Mouse (Mus musculus) hindbrain, postnatal 0 days (tissue): ENCODE results near the gene Tlx1. TPM values are rescaled to one million over a fixed set of nuclear protein-coding genes. Genes with fewer than 3 reads are reported as not detected.

Experiments used
- ATAC-seq: fragments of 200-750 bp; cut with Nextera tagmentation; 2 replicates; pipeline ENCODE4 v1.8.0; 2017; ENCODE audit warnings: mild to moderate bottlenecking, moderate TSS enrichment, moderate library complexity
- DNase-seq: peaks from one replicate; pipeline ENCODE4 v3.0.0-alpha.2; 2015; ENCODE audit warnings: low spot score
- H3K27ac ChIP-seq: fragments of 300-500 bp; sonication (generic); 2 replicates; pipeline ENCODE4 v1.5.1; 2014; ENCODE audit warnings: mild to moderate bottlenecking
- H3K27me3 ChIP-seq: fragments of 300-500 bp; sonication (generic); 2 replicates; pipeline ENCODE4 v1.6.1; 2014; ENCODE audit warnings: low read length, mixed read lengths; ENCODE audit not compliant: insufficient read depth
- H3K36me3 ChIP-seq: fragments of 300-500 bp; sonication (generic); 2 replicates; pipeline ENCODE4 v1.6.1; 2014; ENCODE audit warnings: low read length, mixed read lengths; ENCODE audit not compliant: insufficient read depth
- H3K4me1 ChIP-seq: fragments of 300-500 bp; sonication (generic); 2 replicates; pipeline ENCODE4 v1.6.1; 2014; ENCODE audit warnings: antibody characterized with exemption, low read length, mixed read lengths; ENCODE audit not compliant: insufficient read depth
- H3K4me2 ChIP-seq: fragments of 300-500 bp; sonication (generic); 2 replicates; pipeline ENCODE4 v1.6.1; 2014; ENCODE audit warnings: low read depth, mild to moderate bottlenecking, low read length, moderate library complexity, mixed read lengths
- H3K4me3 ChIP-seq: fragments of 300-500 bp; sonication (generic); 2 replicates; pipeline ENCODE4 v1.5.1; 2014; ENCODE audit warnings: low read length
- H3K9ac ChIP-seq: fragments of 300-500 bp; sonication (generic); replicated peaks from 2 replicates; pipeline ENCODE4 v1.6.1; 2014; ENCODE audit warnings: mild to moderate bottlenecking, low read length, moderate library complexity, mixed read lengths
- H3K9me3 ChIP-seq: fragments of 300-500 bp; sonication (generic); 2 replicates; pipeline ENCODE4 v1.6.1; 2016; ENCODE audit warnings: low read length, mixed read lengths
- CTCF ChIP-seq: IDR thresholded peaks from 2 replicates; pipeline ENCODE4 v1.5.1; 2016; ENCODE audit warnings: antibody characterized with exemption, control low read depth, low read depth
- WGBS: fragments of 180-500 bp; shearing (Covaris S2); extraction: QIAGEN DNeasy Blood & Tissue Kit; methylation state at CpG from one replicate; pipeline ENCODE4 v1.1.7; 2014; 5-methylcytosine and 5-hydroxymethylcytosine counted together
- polyA plus RNA-seq: library from polyadenylated mRNA; unstranded; fragments of >200 nt; fragmentation: Nextera tagmentation; extraction: Ambion mirVana; gene quantifications from 2 replicates; pipeline ENCODE4 v1.2.1, GENCODE M21; 2015
- total RNA-seq: library from RNA; depleted of rRNA; stranded (reverse); fragments of >200 nt; gene quantifications from 2 replicates; pipeline ENCODE4 v1.2.3, GENCODE M21; 2014

Tlx1 gene
- total and polyA plus RNA-seq, 2 experiments from 2014 or later: 0.93 to 1.2 TPM

- 0 out of 2 replicates have a peak, but pooled peaks cover 2% of the 10 kb centered on the region for H3K27me3 ChIP-seq
- no peaks in the 10 kb centered on the region for H3K4me1 ChIP-seq
- ATAC-seq: no peak
- WGBS: 57% methylated on average over 1 of the region's 1 CpGs
- no peak overlapping the region for H3K4me3 ChIP-seq
- no peak overlapping the region for H3K9ac ChIP-seq
- H3K36me3 ChIP-seq: no peaks in the 10 kb centered on the region
- H3K9me3 ChIP-seq: no peaks in the 10 kb centered on the region
- peak; percentile 68 for TF ChIP-seq CTCF
- no peak overlapping the region for H3K27ac ChIP-seq
- H3K4me2 ChIP-seq: no peak overlapping the region
- peak; percentile 54 for DNase-seq
Observed at GRCm38 (mm10) chr19:45116798-45117197, 33.7 kb upstream of the Tlx1 start.

GRCm38 (mm10) chr19:45131966-45132628, 18.4 kb upstream of the Tlx1 start:
- no peak overlapping the region for H3K4me3 ChIP-seq
- no peaks in the 10 kb centered on the region for H3K36me3 ChIP-seq
- ATAC-seq (no peak), DNase-seq (peak; percentile 10)
- no peak overlapping the region for H3K4me2 ChIP-seq
- no peak overlapping the region for H3K9ac ChIP-seq
- 18% methylated on average over 14 of the region's 14 CpGs for WGBS
- no peak overlapping the region for H3K27ac ChIP-seq
- no peak for TF ChIP-seq CTCF
- H3K27me3 ChIP-seq: peaks cover 21% of the 10 kb centered on the region
- no peaks in the 10 kb centered on the region for H3K9me3 ChIP-seq
- no peaks in the 10 kb centered on the region for H3K4me1 ChIP-seq

DNA sequence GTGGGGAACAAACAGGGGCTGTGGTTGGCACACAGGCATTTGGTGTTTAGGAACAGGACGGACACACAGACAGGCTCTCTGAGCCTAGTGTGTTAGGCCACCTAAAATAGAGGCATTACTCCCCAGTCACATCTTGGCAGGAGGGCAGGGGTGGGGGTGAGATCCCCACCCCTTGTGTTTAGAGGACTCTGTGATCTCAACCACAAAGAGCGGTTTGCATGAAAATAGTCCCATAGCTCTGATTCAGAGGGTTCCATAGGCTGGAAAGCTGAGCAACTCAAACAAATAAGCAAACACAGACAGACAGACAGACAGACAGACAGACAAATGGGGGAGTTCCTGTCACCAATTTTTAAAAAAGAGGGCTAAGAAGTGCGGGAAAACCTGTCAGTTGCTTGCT, 7.9 kb upstream of the Tlx1 start:
- H3K4me2 ChIP-seq: no peak overlapping the region
- H3K27ac ChIP-seq: no peak overlapping the region
- no peaks in the 10 kb centered on the region for H3K9me3 ChIP-seq
- H3K27me3 ChIP-seq: peaks cover 88% of the 10 kb centered on the region
- TF ChIP-seq CTCF: no peak
- H3K4me3 ChIP-seq: no peak overlapping the region
- no peaks in the 10 kb centered on the region for H3K4me1 ChIP-seq
- no peak for DNase-seq
- no peaks in the 10 kb centered on the region for H3K36me3 ChIP-seq
- no peak overlapping the region for H3K9ac ChIP-seq
- WGBS: 8% methylated on average over 3 of the region's 3 CpGs
- no peak for ATAC-seq

DNA sequence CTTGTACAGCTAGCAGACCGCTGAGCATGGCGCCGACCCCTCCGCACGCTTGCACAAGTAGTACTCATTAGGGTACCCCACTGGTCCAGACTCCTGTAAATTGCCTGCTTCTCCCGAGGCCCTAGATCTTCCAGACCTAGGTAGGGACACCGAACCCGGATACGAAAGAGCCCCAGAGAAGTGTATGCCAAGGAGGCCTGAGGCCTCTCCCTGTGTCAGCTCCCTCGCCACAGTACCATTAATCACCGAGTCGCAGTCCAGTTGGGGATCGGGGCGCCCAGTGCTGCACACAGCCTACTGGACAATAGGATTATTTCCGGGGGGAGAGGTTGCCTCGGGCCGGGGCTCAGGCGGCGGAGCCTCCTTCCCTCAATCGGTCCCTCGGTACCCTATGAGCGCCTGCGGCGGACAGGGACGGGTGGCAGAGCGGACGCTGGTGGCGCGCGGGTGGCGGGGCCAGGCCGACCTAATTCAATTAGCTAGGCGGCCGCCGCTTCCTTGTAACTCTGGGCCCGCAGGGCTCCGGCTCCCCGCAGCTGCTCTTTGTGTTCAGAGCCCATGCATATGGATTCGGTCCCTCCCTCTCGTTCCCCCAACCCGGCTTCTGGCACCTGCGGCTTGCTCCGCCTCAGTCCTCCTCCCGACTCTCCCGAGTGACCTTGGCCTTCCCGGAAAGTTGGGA, 7.1 kb upstream of the Tlx1 start:
- H3K9ac ChIP-seq: no peak overlapping the region
- no peak for ATAC-seq
- H3K27me3 ChIP-seq: peaks cover 94% of the 10 kb centered on the region
- peak overlapping the region; percentile 24 for H3K4me2 ChIP-seq
- H3K27ac ChIP-seq: no peak overlapping the region
- WGBS: 3% methylated on average over 43 of the region's 46 CpGs
- H3K4me1 ChIP-seq: no peaks in the 10 kb centered on the region
- H3K36me3 ChIP-seq: no peaks in the 10 kb centered on the region
- TF ChIP-seq CTCF: no peak
- peak overlapping the region; percentile 7 for H3K4me3 ChIP-seq
- no peaks in the 10 kb centered on the region for H3K9me3 ChIP-seq
- no peak for DNase-seq

DNA sequence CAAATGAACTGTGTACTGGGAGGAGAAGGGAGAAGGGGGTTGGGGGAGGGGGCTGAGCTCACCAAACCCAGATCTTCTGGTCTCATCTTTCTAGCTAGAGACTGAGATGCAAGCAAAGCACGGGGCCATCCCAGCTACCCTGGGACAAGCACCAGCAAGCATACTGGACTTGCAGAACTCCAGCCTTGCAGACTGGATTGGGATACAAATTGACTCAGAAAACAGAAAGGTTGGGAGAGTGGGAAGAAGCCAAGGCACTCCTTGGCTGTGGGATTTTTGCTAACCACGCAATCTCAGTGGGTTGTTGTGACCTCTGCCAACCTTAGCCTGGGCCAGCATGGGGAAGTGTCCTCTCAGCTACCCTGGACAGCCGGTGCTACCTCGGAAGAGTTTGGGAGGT, 3.4 kb upstream of the Tlx1 start:
- no peak for TF ChIP-seq CTCF
- Histone ChIP-seq H3K27ac (no peak overlapping the region), H3K4me3 (no peak overlapping the region), H3K4me2 (no peak overlapping the region), H3K36me3 (no peaks in the 10 kb centered on the region), H3K27me3 (peaks cover 95% of the 10 kb centered on the region), H3K9ac (no peak overlapping the region), H3K4me1 (peaks cover 4% of the 10 kb centered on the region; the same call in 1 of the 2 replicates), H3K9me3 (no peaks in the 10 kb centered on the region)
- ATAC-seq (no peak), DNase-seq (no peak)
- 3% methylated on average over 4 of the region's 4 CpGs for WGBS

DNA sequence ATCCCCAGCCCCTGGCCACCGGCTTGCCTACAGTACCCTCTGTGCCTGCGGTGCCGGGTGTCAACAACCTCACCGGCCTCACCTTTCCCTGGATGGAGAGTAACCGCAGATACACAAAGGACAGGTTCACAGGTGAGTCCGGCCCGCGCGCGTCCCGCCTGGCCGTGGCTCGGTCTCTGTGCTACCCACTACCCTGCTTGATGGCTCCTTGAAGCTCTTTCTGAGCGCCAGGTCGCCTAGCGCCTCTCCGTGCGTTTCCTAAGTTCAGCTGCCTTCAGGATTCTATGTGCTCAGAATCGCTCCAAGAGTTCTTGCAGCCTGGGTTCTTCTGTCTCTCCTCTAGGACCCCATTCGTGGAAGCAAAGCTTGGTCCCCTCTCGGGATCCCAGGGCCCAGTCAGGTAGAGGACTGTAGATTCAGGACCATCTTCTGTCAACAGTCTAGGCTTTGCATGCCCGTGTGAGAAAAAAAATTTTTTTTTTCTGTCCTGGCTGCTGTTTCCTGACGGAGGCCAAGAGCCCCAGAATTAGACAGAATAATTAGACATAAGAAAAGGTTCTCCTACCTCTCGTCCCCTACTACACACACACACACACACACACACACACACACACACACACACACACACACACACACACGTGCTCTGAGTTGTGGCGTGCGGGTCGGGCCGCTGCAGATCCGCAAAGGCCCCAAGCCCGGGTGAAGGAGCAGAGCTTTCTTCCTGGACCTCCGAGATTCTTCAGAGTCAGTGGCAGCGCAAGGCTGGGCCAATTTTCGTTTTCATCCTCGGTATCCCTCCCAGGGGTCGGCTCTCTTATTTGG, 1.1 kb downstream of the Tlx1 start:
- Histone ChIP-seq H3K4me3 (no peak overlapping the region), H3K4me1 (peaks cover 4% of the 10 kb centered on the region; the same call in 1 of the 2 replicates), H3K9ac (no peak overlapping the region), H3K27ac (no peak overlapping the region), H3K4me2 (no peak overlapping the region; the same call in 1 of the 2 replicates), H3K27me3 (peaks cover 89% of the 10 kb centered on the region), H3K9me3 (no peaks in the 10 kb centered on the region), H3K36me3 (no peaks in the 10 kb centered on the region)
- 3% methylated on average over 36 of the region's 36 CpGs for WGBS
- TF ChIP-seq CTCF: no peak
- no peak for DNase-seq
- no peak for ATAC-seq
